Mouse (Mus musculus) neural tube, embryonic 11.5 days (tissue): Measurements from ENCODE around the gene Gm826. TPM values are rescaled to one million over a fixed set of nuclear protein-coding genes. Genes with fewer than 3 reads are reported as not detected.

Source experiments
- ATAC-seq: fragments of 200-750 bp; cut with Nextera tagmentation; 2 replicates; pipeline ENCODE4 v1.8.0; 2017; ENCODE audit warnings: moderate number of reproducible peaks, mild to moderate bottlenecking, moderate TSS enrichment, moderate library complexity; ENCODE audit not compliant: insufficient read depth, low FRiP score, low TSS enrichment
- DNase-seq: peaks from one replicate; pipeline ENCODE4 v3.0.0-alpha.2; 2015; ENCODE audit warnings: low spot score
- H3K27ac ChIP-seq: fragments of 300-500 bp; sonication (generic); 2 replicates; pipeline ENCODE4 v1.5.1; 2014; ENCODE audit warnings: low read depth, mild to moderate bottlenecking, low read length
- H3K27me3 ChIP-seq: fragments of 300-500 bp; sonication (generic); 2 replicates; pipeline ENCODE4 v1.6.1; 2014; ENCODE audit warnings: mild to moderate bottlenecking, low read length, mixed read lengths; ENCODE audit not compliant: control insufficient read depth, insufficient read depth
- H3K36me3 ChIP-seq: fragments of 300-500 bp; sonication (generic); 2 replicates; pipeline ENCODE4 v1.6.1; 2014; ENCODE audit warnings: mild to moderate bottlenecking, low read length, moderate library complexity, mixed read lengths; ENCODE audit not compliant: control insufficient read depth, insufficient read depth
- H3K4me1 ChIP-seq: fragments of 300-500 bp; sonication (generic); 2 replicates; pipeline ENCODE4 v1.6.1; 2014; ENCODE audit warnings: low read length, mixed read lengths; ENCODE audit not compliant: control insufficient read depth, insufficient read depth
- H3K4me2 ChIP-seq: fragments of 300-500 bp; sonication (generic); 2 replicates; pipeline ENCODE4 v1.6.1; 2014; ENCODE audit warnings: low read depth, mild to moderate bottlenecking, moderate library complexity
- H3K4me3 ChIP-seq: fragments of 300-500 bp; sonication (generic); 2 replicates; pipeline ENCODE4 v1.5.1; 2014; ENCODE audit warnings: low read depth, low read length
- H3K9ac ChIP-seq: fragments of 300-500 bp; sonication (generic); 2 replicates; pipeline ENCODE4 v1.6.1; 2014; ENCODE audit warnings: mild to moderate bottlenecking, low read length
- H3K9me3 ChIP-seq: fragments of 300-500 bp; sonication (generic); 2 replicates; pipeline ENCODE4 v1.6.1; 2016; ENCODE audit warnings: low read length; ENCODE audit not compliant: control insufficient read depth
- WGBS: fragments of 180-500 bp; shearing (Covaris S2); extraction: QIAGEN DNeasy Blood & Tissue Kit; methylation state at CpG from one replicate; pipeline ENCODE4 v1.1.7; 2014; 5-methylcytosine and 5-hydroxymethylcytosine counted together
- polyA plus RNA-seq: library from polyadenylated mRNA; unstranded; fragments of >200 nt; fragmentation: Nextera tagmentation; extraction: Ambion mirVana; gene quantifications from 2 replicates; pipeline ENCODE4 v1.2.1, GENCODE M21; 2014

The Gm826 gene
- polyA plus RNA-seq, 1 experiment from 2014 or later: not detected

DNA sequence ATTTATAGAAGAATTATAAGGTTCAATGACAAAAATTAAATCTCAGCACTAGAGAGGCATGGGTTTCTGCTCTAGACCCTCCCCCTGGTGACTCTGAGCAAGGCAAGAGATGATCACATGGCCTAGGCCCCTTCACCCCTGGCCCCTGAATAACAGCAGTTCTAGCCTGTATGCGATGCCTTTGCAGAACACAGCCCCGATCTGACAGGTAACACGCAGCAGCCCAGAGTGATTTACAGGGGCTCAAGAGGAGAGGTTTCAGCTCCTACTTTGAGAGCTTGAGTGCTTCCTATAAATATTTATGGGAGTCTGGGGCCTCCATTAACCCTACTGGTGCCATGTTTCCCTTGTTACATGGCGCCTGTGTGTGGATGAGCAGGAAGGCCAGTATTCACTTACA, 23.5 kb upstream of the Gm826 start:
- DNase-seq: no peak
- H3K4me3 ChIP-seq: no peak overlapping the region
- no peak overlapping the region for H3K4me2 ChIP-seq
- no peaks in the 10 kb centered on the region; the same call in 1 of the 2 replicates for H3K4me1 ChIP-seq
- no peak overlapping the region for H3K27ac ChIP-seq
- no peaks in the 10 kb centered on the region for H3K36me3 ChIP-seq
- no peak overlapping the region for H3K9ac ChIP-seq
- WGBS: 35% methylated on average over 4 of the region's 4 CpGs
- no peaks in the 10 kb centered on the region for H3K9me3 ChIP-seq
- peak; percentile 65 for ATAC-seq
- H3K27me3 ChIP-seq: peaks cover 42% of the 10 kb centered on the region

DNA sequence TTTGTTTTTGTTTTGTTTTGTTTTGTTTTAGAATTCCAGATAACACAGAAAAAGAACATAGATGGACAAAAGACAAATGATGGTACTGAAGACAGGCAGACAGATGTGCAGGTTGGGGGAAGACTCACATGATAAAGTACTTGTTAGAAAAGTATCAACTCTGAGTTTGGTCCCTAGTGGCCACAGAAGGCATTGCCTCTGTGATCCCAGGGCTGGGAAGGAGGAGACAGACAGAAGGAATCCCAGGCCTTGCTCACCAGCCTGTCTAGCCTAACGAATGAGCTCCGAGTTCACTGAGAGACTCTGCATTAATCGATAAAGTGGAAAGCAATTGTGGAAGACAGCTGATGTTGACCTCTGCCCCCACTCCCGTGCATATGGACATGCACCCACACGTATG, 22.2 kb upstream of the Gm826 start:
- DNase-seq (no peak), ATAC-seq (no peak)
- H3K4me2 ChIP-seq: no peak overlapping the region
- no peaks in the 10 kb centered on the region for H3K9me3 ChIP-seq
- WGBS: 61% methylated on average over 5 of the region's 5 CpGs
- no peak overlapping the region for H3K4me3 ChIP-seq
- no peak overlapping the region for H3K27ac ChIP-seq
- H3K27me3 ChIP-seq: peaks cover 29% of the 10 kb centered on the region
- no peaks in the 10 kb centered on the region; the same call in 1 of the 2 replicates for H3K4me1 ChIP-seq
- H3K36me3 ChIP-seq: no peaks in the 10 kb centered on the region
- H3K9ac ChIP-seq: no peak overlapping the region

DNA sequence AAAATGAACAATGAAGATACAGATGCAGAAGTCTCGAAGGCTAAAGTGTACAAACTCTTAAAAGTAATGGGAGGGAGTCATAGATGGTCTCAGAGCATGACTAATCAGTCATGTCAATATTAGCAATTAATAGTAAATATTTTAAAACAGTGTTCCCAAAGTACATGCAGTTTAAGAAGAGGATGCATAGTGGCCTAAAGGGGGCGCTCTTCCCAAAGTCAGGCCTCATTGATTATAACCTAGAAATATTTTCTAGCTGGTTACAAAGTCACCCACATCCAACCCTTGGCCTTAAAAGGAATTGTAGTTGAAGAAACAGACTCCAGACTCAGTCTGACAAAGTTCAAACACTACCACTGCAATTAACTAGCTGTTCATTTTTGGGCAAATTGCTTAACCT, 20.4 kb upstream of the Gm826 start:
- Histone ChIP-seq H3K4me1 (no peaks in the 10 kb centered on the region; the same call in 1 of the 2 replicates), H3K9me3 (no peaks in the 10 kb centered on the region), H3K27ac (no peak overlapping the region), H3K36me3 (no peaks in the 10 kb centered on the region), H3K9ac (no peak overlapping the region), H3K4me2 (no peak overlapping the region), H3K27me3 (peaks cover 12% of the 10 kb centered on the region), H3K4me3 (no peak overlapping the region)
- no peak for DNase-seq
- 61% methylated on average over 2 of the region's 2 CpGs for WGBS
- ATAC-seq: no peak

DNA sequence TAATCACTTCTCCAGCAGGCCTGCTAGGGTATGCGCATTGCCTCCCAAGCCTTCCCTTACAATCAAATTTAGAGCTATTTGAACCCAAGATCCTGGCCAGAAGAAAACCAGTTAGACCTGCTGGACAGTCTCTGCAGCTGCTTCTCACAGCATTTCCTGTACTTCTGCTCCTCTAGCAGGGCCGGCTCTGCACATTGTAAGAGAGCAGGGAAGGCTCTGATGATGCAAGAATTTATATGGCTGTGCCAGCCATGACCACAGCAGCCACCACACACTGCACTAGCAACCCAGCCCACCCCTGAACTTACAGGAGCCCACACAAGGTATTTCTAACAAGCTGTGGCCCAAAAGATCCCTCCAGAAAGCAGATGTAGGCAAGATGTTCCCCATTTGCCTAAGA, 19.6 kb upstream of the Gm826 start:
- no peaks in the 10 kb centered on the region for H3K9me3 ChIP-seq
- no peak for DNase-seq
- WGBS: 61% methylated on average over 2 of the region's 2 CpGs

DNA sequence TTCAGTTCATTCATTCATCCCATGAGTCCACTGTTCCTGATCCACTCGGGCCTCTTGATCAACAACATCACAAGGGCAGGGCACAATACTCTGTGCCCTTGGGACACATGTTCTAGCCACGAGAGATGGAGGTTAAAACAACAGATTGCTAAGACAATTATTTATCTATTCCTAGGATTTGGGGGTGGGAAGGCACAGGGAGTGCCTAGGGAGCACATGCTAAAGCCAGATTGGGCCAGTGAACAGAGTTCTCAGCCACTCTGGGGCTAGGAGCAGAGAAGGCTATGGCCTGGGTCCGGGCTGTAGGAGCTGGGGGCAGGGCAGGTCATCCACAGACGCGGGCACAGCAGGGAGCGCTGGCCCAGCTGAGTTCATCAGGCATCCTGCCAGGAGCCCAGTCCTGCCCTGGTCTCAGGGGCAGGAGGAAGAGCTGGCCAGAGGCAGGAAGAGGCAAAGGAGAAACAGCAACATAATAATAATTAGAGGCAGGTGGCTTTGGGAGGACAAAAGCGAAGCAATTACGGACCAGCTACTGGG, 17.1 kb upstream of the Gm826 start:
- Histone ChIP-seq H3K4me1 (no peaks in the 10 kb centered on the region), H3K9me3 (no peaks in the 10 kb centered on the region), H3K27me3 (no peaks in the 10 kb centered on the region), H3K27ac (no peak overlapping the region), H3K4me3 (no peak overlapping the region), H3K36me3 (no peaks in the 10 kb centered on the region), H3K4me2 (no peak overlapping the region), H3K9ac (no peak overlapping the region)
- 24% methylated on average over 8 of the region's 8 CpGs for WGBS
- no peak for ATAC-seq
- no peak for DNase-seq

More for the DNA sequence above, 19.6 kb upstream of the Gm826 start:
- no peaks in the 10 kb centered on the region; the same call in 1 of the 2 replicates for H3K4me1 ChIP-seq
- no peak overlapping the region for H3K9ac ChIP-seq
- ATAC-seq: no peak
- H3K4me2 ChIP-seq: no peak overlapping the region
- H3K27me3 ChIP-seq: peaks cover 5% of the 10 kb centered on the region
- H3K4me3 ChIP-seq: no peak overlapping the region
- H3K36me3 ChIP-seq: no peaks in the 10 kb centered on the region
- H3K27ac ChIP-seq: no peak overlapping the region

DNA sequence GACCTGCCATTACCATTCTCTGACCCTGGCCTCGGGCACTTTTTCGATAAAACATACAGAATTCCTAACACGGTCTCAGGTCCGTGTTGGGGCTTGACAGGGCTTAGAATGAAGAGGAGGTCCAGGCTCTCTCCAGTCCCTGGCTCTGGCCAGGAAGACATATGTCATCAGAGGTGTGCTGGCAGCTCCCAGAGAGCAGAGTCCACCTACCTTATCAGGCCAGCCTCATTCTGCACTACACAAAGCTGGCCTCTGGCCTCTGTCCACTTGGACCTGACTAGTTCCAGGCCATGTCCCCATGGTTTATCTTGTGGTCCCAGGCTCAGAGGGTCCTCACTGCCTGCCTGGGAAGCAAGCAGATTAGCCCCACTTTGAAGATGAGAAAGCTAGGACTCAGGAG, 15.6 kb upstream of the Gm826 start:
- H3K27ac ChIP-seq: no peak overlapping the region
- H3K9me3 ChIP-seq: no peaks in the 10 kb centered on the region
- H3K4me3 ChIP-seq: no peak overlapping the region
- whole genome bisulfite sequencing: 73% methylated on average over 4 of the region's 4 CpGs
- H3K4me1 ChIP-seq: no peaks in the 10 kb centered on the region
- no peak overlapping the region for H3K4me2 ChIP-seq
- DNase-seq: no peak
- ATAC-seq: no peak
- no peaks in the 10 kb centered on the region for H3K27me3 ChIP-seq
- no peak overlapping the region for H3K9ac ChIP-seq
- no peaks in the 10 kb centered on the region for H3K36me3 ChIP-seq

DNA sequence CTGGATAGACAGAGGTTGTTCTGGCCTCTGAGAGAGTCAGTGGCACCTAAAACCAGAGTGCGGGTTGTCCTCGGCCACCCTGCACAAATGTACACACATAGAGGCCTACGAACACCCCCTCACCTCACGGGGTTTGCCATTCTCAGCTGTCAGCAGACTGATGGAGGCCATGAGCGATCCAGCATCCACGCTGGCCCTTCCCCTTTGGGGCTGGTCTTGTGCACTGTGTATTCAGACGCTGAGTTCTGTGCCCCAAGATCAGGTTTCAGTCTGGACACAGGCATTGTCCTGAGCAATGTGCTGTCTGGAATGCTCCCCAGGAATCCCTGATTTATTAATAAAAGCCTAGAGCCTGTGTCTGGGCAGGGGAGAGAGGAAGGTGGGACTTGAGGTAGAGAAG, 14.8 kb upstream of the Gm826 start:
- H3K4me1 ChIP-seq: no peaks in the 10 kb centered on the region
- no peak overlapping the region for H3K27ac ChIP-seq
- H3K4me3 ChIP-seq: no peak overlapping the region
- H3K36me3 ChIP-seq: no peaks in the 10 kb centered on the region
- H3K4me2 ChIP-seq: no peak overlapping the region
- H3K27me3 ChIP-seq: no peaks in the 10 kb centered on the region
- no peak for ATAC-seq
- no peaks in the 10 kb centered on the region for H3K9me3 ChIP-seq
- H3K9ac ChIP-seq: no peak overlapping the region
- 36% methylated on average over 7 of the region's 7 CpGs for WGBS
- DNase-seq: peak; percentile 30

DNA sequence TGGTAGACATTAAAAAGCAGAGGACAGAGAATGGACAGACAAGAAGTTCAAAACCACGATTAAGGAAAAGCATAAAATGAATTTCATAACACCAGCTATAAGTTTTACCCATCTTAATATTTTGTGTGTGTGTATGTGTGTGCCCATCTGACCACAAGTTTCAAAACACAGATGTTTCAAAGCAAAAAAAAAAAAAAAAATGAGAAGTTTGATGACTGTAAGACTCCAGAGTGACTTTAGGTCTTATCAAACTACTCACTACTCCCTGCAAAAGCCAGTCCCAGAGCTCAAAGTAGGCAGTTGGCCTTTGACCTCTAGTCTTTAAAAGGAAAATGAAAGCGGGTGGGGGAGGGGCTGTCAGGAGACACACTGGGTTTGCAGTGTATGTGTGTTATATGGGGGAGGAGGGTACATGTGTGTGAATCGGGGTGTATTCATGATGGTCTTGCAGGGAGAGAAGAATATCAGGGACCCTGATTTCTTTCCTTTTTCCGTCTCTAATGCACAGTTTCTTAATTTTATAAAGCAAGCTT, 14.2 kb upstream of the Gm826 start:
- Histone ChIP-seq H3K36me3 (no peaks in the 10 kb centered on the region), H3K9ac (no peak overlapping the region), H3K27me3 (no peaks in the 10 kb centered on the region), H3K27ac (no peak overlapping the region), H3K4me1 (no peaks in the 10 kb centered on the region), H3K4me2 (no peak overlapping the region), H3K4me3 (no peak overlapping the region), H3K9me3 (no peaks in the 10 kb centered on the region)
- ATAC-seq: no peak
- 64% methylated on average over 4 of the region's 4 CpGs for WGBS
- DNase-seq: no peak

DNA sequence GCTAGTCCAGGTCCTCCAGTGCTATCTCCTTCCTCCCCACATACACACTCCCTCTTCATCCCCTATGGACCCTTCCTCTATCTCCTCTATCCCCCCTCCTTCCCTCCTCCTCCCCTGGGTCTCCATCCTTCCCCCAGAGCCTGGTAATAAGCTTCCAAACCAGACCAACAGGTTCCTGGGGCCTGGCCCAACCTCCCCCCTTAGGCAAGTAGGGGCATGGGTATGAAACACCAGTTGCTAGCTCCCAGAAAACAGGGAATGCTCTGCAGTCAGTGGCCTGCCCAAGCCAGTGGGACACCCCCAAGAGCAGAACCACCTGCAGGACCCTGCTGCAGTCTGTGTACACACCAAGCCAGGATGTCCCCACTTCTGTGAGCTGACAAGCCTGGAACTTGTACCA, 11.7 kb upstream of the Gm826 start:
- H3K27me3 ChIP-seq: no peaks in the 10 kb centered on the region
- ATAC-seq (no peak), DNase-seq (no peak)
- no peak overlapping the region for H3K9ac ChIP-seq
- H3K4me3 ChIP-seq: no peak overlapping the region
- no peak overlapping the region for H3K27ac ChIP-seq
- no peak overlapping the region for H3K4me2 ChIP-seq
- no peaks in the 10 kb centered on the region for H3K4me1 ChIP-seq
- no peaks in the 10 kb centered on the region for H3K9me3 ChIP-seq
- H3K36me3 ChIP-seq: no peaks in the 10 kb centered on the region
